Mouse (Mus musculus) sigmoid colon, adult 10 weeks (tissue): ENCODE measurements around the gene Frrs1. TPM values are rescaled to one million over a fixed set of nuclear protein-coding genes. Genes with fewer than 3 reads are reported as not detected.

Experiments
- polyA plus RNA-seq: library from polyadenylated mRNA; stranded (reverse); fragments of 350-450 nt; fragmentation: Illumina TruSeq; extraction: RNeasy Lipid Tissue Mini Kit (QIAGEN cat#74804); gene quantifications from one replicate; pipeline ENCODE4 v1.2.3, GENCODE M21; 2014; ENCODE audit warnings: low read depth, low replicate concordance

Gene Frrs1
- 25.1 TPM for polyA plus RNA-seq

GRCm38 (mm10) chr3:116858941-116859685 is at the start of gene Frrs1:
Gene Frrs1 (plus strand): TSS chr3:116859464.

Other genes starting within 250 kb of the Frrs1 start
- gene Trmt13, start 244.9 kb upstream of the Frrs1 start, polyA plus RNA-seq = 44.0 TPM
- 141 TPM for gene Mfsd14a, start 196.8 kb upstream of the Frrs1 start, polyA plus RNA-seq
- gene Gm43191, start 178.2 kb upstream of the Frrs1 start, polyA plus RNA-seq = 1.0 TPM
- 673 TPM for gene Slc35a3, start 146.6 kb upstream of the Frrs1 start, polyA plus RNA-seq
- gene Agl, start 51.3 kb upstream of the Frrs1 start, polyA plus RNA-seq = 23.9 TPM
- gene 4930455H04Rik, start 108.8 kb downstream of the Frrs1 start, polyA plus RNA-seq = not detected
- gene Palmd, start 109.5 kb downstream of the Frrs1 start, polyA plus RNA-seq = 10.3 TPM